Mouse (Mus musculus): ENCODE results near the gene Il11ra1.

DNA sequence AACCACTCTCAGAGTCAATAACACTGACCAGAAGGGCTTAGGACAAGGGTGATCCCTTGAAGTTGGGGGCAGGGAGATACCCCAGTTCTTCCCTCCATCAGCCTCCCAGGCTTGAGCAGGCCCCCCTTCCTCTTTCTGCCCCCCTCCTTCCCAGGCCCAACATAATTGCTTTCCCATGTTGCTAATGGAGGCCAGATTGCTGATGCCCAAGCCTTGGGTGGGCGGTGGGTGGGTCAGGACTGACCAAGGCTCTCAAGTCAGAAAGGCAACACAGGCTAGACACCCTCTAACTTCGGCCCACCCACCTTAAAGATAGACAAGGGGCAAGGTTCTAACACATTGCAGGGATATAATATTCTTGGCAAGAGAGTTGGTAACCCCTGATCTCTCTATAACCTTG is 44.3 kb upstream of the Il11ra1 start:
- TF ChIP-seq POLR2A (IDR thresholded peaks at IDR 0.05; ENCODE audit: low read depth, low read length) (no peak), CTCF (IDR thresholded peaks at IDR 0.05; ENCODE audit: extremely low read depth, insufficient read length, insufficient replicate concordance, low read depth, low read length) (no peak)
